Mouse (Mus musculus): Measurements from ENCODE around the gene Zfp277.

Gene Zfp277

GRCm38 (mm10) chr12:40378621-40379537 is 66.8 kb downstream of the Zfp277 start:
- in situ Hi-C loops (cut with MboI, MseI) = no loop called here

DNA sequence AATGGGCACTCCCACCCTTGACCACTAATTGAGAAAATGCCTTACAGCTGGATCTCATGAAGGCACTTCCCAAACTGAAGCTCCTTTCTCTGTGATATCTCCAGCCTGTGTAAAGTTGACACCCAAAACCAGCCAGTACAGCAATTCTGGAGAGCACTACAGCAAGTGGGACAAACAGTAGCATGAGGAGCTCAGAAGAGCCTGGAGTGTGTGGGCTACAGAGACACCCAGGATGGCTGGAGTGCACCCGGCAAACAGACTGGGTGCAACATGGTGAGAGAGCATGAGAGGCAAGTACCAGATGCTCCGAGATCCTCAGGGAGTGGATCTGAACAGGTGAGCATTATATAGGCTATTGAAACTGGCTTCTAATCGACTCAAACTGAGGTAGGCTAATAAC is 93.8 kb downstream of the Zfp277 start:
- in situ Hi-C loops (cut with MboI, MseI) = no loop called here

- in situ Hi-C loops (cut with MboI, MseI) = no loop called here
Observed at GRCm38 (mm10) chr12:40348251-40348650, 97.5 kb downstream of the Zfp277 start.

DNA sequence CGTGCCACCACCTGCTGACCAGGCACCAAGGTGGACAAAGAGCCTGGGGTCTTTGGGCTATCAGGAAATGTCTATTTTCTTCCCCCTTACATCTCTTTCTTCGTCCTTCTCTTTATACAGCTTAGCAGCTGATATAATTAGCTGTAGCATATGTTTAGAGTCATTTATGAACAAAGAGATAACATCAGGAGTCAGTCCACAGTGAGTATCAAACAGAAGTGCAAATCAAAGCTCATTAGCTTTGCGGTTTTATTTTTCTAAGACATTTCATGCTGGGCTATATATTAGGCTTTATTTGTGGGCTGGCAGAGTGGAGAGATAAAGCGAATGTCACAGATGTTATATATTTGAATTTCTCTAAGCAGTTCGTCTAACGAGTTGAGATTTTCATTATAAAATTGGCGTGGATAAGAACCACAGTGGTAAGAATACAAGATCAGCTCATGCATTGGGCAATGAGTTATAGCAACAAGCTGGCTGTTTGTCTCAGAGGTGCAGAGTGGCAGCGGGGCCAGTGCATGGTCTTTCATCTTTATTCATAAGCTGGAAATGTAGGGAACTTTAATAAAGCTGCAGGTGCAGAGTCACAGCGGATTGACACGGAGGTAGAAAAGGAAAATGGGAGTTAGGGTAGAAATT is 98.5 kb downstream of the Zfp277 start:
- in situ Hi-C loops (cut with MboI, MseI) = no loop called here

GRCm38 (mm10) chr12:40341443-40341842 is 104.3 kb downstream of the Zfp277 start:
- in situ Hi-C loops (cut with MboI, MseI) = no loop called here

DNA sequence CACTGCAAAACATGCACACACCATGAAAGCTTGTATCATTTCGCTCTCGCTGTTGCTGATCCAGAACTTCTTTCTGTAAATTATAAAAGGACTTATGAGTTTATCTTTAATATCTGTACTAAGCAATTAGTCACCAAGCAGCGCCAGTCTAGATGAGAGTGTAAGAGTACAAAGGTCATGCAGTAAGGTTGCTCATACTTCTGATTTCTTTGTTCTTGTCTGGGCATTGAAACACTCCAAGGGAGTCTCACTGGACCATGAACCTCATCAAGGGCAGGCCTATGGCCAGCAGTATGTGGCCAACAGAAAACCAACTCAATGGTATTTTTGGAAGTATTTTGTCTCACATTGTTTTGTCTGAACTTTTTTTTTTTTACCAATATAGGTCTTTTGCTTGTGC is 110.4 kb downstream of the Zfp277 start:
- in situ Hi-C loops (cut with MboI, MseI) = no loop called here

DNA sequence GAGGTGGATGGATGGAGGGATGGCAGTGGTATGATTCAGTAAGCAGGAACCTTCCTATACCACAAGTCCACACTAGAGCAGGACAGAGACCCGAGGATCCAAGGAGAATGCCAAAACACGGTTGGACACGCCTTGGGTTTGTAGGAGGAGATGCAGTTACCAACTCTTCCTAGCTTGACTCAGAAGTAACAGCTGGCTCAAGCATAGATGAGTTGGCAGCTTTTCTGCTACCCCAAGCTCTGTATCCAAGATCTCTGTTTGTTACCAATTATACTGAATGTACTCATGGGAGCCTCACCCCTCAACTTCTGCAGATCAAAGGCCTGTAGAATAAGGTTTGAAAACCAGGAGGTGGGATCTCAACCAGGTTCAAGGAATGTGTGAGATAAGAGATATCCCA is 114.2 kb downstream of the Zfp277 start:
- in situ Hi-C loops (cut with MboI, MseI) = no loop called here

- in situ Hi-C loops (cut with MboI, MseI) = no loop called here
Observed at GRCm38 (mm10) chr12:40327012-40327660, 118.6 kb downstream of the Zfp277 start.

GRCm38 (mm10) chr12:40325582-40325981 is 120.1 kb downstream of the Zfp277 start:
- in situ Hi-C loops (cut with MboI, MseI) = no loop called here

GRCm38 (mm10) chr12:40324819-40325218 is 120.9 kb downstream of the Zfp277 start:
- in situ Hi-C loops (cut with MboI, MseI) = no loop called here

DNA sequence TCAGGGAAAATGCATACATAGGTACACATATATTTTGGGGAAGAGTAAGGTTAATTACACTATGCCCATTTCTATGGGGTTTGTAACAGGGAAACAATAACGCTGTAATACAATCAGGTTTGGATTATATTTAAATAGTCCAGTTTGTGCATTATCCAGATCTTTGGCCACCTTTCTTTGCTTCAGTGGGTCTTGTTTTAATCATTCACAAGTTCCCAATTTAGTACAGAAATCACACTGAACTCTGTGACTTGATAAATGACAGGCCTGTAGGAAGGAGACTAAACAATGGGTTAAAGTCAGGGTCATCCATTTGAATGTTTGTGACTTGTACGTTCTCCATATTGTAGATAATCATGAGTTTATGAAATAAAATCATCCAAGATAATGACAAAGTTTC is 130.6 kb downstream of the Zfp277 start:
- in situ Hi-C loops (cut with MboI, MseI) = no loop called here

DNA sequence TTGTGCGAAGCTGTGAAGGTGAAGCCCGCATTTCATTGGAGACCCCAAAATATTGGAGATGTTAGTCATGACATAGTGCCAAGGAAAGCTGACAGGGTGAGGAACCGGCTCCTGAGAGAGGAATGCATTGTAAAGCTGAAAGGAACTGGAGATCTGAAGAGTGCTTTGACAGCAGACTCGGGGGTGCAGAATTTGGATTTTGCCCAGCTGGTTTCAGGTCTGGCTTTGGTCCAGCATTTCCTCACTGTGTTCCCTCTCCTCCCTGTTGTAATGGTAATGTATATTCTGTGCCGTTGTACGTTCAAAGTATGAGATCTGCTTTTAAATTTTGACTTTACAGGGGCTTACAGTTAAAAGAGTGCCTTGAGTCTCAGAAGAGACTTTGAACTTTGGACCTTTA is 141.7 kb downstream of the Zfp277 start:
- in situ Hi-C loops (cut with MboI, MseI) = no loop called here

DNA sequence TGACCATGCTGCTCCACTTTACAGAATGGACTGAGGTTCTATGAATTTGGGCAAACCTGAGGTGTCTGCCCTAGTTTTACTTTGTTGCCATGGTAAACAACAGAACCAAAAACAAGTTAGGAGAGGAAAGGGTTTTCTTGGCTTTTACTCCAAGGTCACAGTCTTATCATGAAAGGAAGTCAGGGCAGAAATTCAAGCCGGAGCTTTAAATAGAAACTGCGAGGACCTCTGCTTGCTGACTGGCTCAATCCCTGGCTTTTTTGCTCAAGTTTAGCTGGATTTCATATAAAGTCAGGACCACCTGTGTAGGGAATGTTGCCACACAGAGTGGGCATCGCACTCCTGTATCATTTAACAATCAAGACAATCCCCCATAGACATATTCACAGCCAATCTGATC is 147.1 kb downstream of the Zfp277 start:
- in situ Hi-C loops (cut with MboI, MseI) = no loop called here

GRCm38 (mm10) chr12:40286539-40286938 is 159.2 kb downstream of the Zfp277 start:
- in situ Hi-C loops (cut with MboI, MseI) = no loop called here

- in situ Hi-C loops (cut with MboI, MseI) = no loop called here
Observed at GRCm38 (mm10) chr12:40280596-40281325, 164.9 kb downstream of the Zfp277 start.

- in situ Hi-C loops (cut with MboI, MseI) = loop anchor here (5.0 to 10.0 kb wide), 2 partner anchors 410 to 1817 kb away; no protein-coding TSS in a partner anchor
Observed at GRCm38 (mm10) chr12:40277581-40277980, 168.1 kb downstream of the Zfp277 start.

GRCm38 (mm10) chr12:40274931-40275330 is 170.8 kb downstream of the Zfp277 start:
- in situ Hi-C loops (cut with MboI, MseI) = loop anchor here (5.0 to 25.0 kb wide), 3 partner anchors 412 to 1820 kb away; partner anchors contain the start of gene Lrrn3

DNA sequence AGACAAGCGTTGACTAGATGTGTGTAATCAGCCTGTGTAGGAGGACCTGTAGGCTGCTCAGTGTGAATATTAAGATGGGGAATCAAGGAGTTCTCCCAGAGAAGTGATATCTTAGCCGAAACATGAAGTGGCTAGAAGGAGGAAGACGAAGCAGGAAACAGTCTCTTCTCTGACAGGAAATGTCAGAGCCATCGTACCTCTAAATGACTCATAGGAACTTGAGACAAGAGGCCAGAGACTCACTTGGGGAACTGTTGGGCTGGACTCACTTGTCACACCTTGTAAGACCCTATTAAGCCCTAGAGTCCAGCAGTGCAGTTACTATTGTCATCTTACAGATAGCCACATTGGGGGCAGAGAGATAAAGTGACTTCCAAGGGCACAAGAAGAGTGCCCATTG is 172.4 kb downstream of the Zfp277 start:
- in situ Hi-C loops (cut with MboI, MseI) = loop anchor here (10.0 to 25.0 kb wide), 2 partner anchors 1214 to 1821 kb away; partner anchors contain the start of gene Lrrn3

DNA sequence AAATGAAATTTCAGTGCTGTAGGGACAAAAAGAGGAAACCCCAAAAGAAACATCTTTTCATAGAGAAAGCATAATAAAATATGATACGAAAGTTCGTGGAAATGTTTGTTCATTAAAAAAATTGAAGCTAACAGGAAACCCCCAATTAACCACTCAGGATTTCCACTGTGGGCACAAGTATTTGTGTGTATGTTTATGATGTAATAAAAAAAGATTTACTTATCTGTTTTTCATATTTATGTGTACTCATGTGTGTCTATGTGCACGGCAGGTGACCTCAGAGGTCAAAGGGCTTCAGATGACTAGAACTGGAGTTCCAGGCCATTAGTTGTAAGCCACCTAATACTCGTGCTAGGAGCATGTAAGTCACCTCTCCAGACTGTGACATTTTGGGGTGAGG is 173.0 kb downstream of the Zfp277 start:
- in situ Hi-C loops (cut with MboI, MseI) = loop anchor here (10.0 to 25.0 kb wide), 2 partner anchors 1215 to 1822 kb away; partner anchors contain the start of gene Lrrn3

GRCm38 (mm10) chr12:40268313-40268712 is 177.4 kb downstream of the Zfp277 start:
- in situ Hi-C loops (cut with MboI, MseI) = loop anchor here (25.0 kb wide), 1 partner anchor 1219 kb away; the partner anchor contains the start of gene Lrrn3
